Mouse (Mus musculus) intestine, embryonic 16.5 days (tissue): Measurements from ENCODE around the gene Add3. TPM values are rescaled to one million over a fixed set of nuclear protein-coding genes. Genes with fewer than 3 reads are reported as not detected.
A peak's percentile ranks its signal among the peaks of the same experiment; 100 is the strongest.

Experiments
- ATAC-seq: fragments of 200-750 bp; cut with Nextera tagmentation; 2 replicates; pipeline ENCODE4 v1.8.0; 2017; ENCODE audit warnings: moderate TSS enrichment, moderate library complexity
- H3K27ac ChIP-seq: fragments of 300-500 bp; sonication (generic); 2 replicates; pipeline ENCODE4 v1.5.1; 2014; ENCODE audit warnings: mild to moderate bottlenecking, low read length
- H3K27me3 ChIP-seq: fragments of 300-500 bp; sonication (generic); replicated peaks from 2 replicates; pipeline ENCODE4 v1.6.1; 2014; ENCODE audit warnings: low read length, control low read depth, mixed read lengths; ENCODE audit not compliant: control insufficient read depth, insufficient read depth
- H3K36me3 ChIP-seq: fragments of 300-500 bp; sonication (generic); 2 replicates; pipeline ENCODE4 v1.6.1; 2014; ENCODE audit warnings: low read length, control low read depth; ENCODE audit not compliant: control insufficient read depth, insufficient read depth
- H3K4me1 ChIP-seq: fragments of 300-500 bp; sonication (generic); 2 replicates; pipeline ENCODE4 v1.6.1; 2014; ENCODE audit warnings: low read length, control low read depth, mixed read lengths; ENCODE audit not compliant: control insufficient read depth, insufficient read depth
- H3K4me2 ChIP-seq: fragments of 300-500 bp; sonication (generic); 2 replicates; pipeline ENCODE4 v1.6.1; 2014; ENCODE audit warnings: low read depth, low read length, control low read depth
- H3K4me3 ChIP-seq: fragments of 300-500 bp; sonication (generic); 2 replicates; pipeline ENCODE4 v1.5.1; 2014; ENCODE audit warnings: mild to moderate bottlenecking, low read length
- H3K9ac ChIP-seq: fragments of 300-500 bp; sonication (generic); 2 replicates; pipeline ENCODE4 v1.6.1; 2014; ENCODE audit warnings: low read depth, low read length
- H3K9me3 ChIP-seq: fragments of 300-500 bp; sonication (generic); 2 replicates; pipeline ENCODE4 v1.6.1; 2016; ENCODE audit warnings: low read length, control low read depth; ENCODE audit not compliant: control insufficient read depth
- WGBS: fragments of 180-500 bp; shearing (Covaris S2); extraction: QIAGEN DNeasy Blood & Tissue Kit; methylation state at CpG from one replicate; pipeline ENCODE4 v1.1.7; 2014; 5-methylcytosine and 5-hydroxymethylcytosine counted together
- polyA plus RNA-seq: library from polyadenylated mRNA; unstranded; fragments of >200 nt; fragmentation: Nextera tagmentation; extraction: Ambion mirVana; gene quantifications from 2 replicates; pipeline ENCODE4 v1.2.1, GENCODE M21; 2015

The Add3 gene
- polyA plus RNA-seq, 1 experiment from 2014 or later = 120 TPM

DNA sequence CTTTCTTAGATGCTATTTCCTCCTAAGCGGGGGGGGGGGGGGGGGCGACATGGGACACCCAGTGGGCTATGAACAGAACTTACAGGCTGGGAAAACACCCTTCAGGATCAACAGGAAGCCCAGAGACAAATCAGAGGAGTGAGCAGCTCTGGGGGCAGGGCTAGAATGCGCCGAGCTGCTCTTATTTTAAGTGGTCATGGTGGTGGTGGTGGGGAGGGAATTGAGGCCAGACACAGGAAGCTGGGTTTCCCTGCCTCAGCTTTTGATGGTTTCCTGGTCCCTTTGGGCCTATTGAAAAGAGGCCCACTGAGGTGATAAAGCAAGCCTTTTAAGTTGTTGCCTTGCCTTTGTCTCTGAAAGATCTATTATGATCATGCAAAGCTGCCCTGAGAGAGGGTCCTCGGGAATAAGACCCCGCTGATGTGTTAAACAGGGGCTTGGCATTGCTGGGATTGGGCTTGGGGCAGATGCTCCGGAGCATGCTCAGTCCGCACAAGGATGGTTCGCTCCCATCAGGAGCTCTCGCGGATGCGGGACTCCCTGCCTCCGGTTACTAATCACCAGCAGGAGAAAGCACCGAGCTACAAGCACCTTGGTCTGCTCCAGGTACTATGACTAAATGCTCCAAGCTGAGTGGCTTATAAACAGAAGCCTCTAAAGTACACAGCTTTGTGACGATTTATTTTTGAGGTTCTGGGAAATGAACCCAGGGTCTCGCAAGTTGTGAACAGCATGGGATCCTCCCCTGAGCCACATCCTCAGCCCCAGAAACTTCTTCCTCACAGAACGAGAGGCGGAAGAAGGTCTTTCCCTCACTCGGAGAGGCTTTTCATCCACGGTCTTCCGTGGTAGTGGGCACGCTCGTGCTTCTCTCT, 123.9 kb downstream of the Add3 start:
- no peaks in the 10 kb centered on the region for H3K9me3 ChIP-seq
- peaks cover 10% of the 10 kb centered on the region for H3K4me1 ChIP-seq
- no peak overlapping the region for H3K4me2 ChIP-seq
- ATAC-seq = no peak
- H3K9ac ChIP-seq = no peak overlapping the region
- no peaks in the 10 kb centered on the region for H3K36me3 ChIP-seq
- H3K4me3 ChIP-seq = no peak overlapping the region
- no peak overlapping the region for H3K27ac ChIP-seq
- H3K27me3 ChIP-seq = no peaks in the 10 kb centered on the region
- WGBS = 33% methylated on average over 22 of the region's 23 CpGs

DNA sequence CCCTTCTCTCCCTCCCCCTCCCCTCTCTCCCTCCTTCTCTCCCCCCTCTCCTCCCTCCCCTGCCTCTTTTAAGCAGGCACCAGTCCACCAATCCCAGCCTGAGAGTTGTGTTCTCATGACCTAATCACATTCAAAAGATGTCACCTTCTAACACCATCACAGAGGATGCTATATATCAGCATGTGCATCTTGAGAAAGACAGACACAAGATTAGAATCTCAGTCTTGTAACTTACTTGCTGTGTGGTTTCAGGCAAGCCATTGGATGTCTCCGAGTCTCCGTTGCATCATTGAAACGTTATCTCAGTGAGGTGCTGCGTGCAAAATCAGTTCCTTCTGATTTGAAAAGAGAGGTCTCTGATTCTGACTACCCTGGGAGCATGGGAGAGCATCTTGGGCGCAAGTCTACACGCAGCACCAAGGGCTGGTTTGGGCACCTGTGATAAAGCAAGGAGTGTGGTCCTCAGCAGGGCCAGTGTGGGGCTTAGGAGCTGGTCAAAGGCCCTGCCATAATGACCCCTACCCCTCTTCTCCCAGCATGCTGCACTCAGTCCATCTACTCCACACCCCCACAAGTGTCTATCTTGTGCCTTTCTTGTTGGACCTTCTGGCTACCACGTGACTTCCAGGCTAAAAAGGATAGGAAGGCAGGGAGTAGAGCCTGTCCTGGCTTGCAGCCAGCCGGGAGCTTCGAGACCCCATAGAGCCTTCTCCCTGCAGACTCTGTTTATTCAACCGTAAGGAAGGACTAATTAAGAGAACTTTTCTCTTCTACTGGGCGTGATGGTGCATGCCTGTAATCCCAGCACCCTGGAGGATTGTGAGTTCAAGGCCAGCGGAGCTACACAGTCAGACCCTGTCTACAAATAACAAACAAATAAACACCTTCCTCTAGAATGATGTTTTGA, 124.8 kb downstream of the Add3 start:
- 53% methylated on average over 12 of the region's 12 CpGs for WGBS
- Histone ChIP-seq H3K4me3 (no peak overlapping the region), H3K27ac (no peak overlapping the region), H3K4me1 (0 out of 2 replicates have a peak, but pooled peaks cover 3% of the 10 kb centered on the region), H3K36me3 (no peaks in the 10 kb centered on the region), H3K9ac (no peak overlapping the region), H3K27me3 (no peaks in the 10 kb centered on the region), H3K9me3 (no peaks in the 10 kb centered on the region), H3K4me2 (no peak overlapping the region)
- ATAC-seq = no peak

DNA sequence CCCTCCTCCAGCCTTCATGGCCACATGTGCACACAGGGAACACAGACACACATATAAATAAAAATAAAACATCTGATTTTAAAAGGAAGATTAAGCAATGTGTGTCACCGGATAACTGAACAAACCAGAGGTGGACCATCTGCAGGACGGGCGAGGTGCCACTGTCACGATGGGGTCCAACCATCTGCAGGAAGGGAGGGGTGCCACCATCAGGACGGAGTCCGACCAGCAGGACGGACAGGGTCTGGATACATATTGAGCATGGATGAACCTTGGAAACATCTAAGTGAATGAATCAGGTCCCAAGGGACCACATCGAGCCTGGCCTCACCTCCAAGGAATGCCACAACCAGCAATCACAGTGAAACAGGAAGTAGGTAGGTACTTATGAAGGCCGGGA, 127.1 kb downstream of the Add3 start:
- Histone ChIP-seq H3K27me3 (no peaks in the 10 kb centered on the region), H3K9ac (no peak overlapping the region), H3K9me3 (no peaks in the 10 kb centered on the region), H3K4me1 (0 out of 2 replicates have a peak, but pooled peaks cover 3% of the 10 kb centered on the region), H3K4me2 (no peak overlapping the region), H3K27ac (no peak overlapping the region), H3K36me3 (no peaks in the 10 kb centered on the region), H3K4me3 (no peak overlapping the region)
- WGBS = 85% methylated on average over 9 of the region's 9 CpGs
- no peak for ATAC-seq

DNA sequence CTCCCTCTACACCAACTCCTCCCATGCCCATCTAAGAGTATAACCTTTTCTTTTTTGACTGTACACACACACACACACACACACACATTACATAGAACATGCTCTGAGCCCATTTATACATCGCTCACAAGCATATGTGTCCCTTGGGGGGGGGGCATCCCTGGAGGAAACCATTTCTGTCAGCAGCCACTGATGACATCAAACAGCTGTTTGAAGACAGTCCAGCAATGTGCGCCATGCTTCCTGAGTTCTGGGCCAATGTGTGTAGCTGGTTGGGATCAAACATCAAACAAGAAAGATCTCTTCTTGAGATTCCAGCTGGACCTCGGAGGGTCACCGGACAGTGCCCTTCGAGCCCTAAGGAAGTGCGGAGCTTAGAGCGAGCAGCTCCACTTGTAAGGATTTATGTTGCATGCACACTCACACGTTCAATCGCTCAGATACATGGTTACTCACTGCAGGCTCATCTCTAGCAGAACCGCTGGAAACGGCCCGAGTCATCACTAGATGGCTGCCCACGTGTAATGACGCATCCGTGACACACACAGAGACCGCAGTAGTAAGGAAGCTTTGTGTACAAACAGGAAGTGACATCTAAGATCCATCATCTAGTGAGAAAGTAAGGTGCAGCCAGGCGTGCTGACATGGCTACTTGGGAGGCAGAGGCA, 132.9 kb downstream of the Add3 start:
- ATAC-seq = no peak

DNA sequence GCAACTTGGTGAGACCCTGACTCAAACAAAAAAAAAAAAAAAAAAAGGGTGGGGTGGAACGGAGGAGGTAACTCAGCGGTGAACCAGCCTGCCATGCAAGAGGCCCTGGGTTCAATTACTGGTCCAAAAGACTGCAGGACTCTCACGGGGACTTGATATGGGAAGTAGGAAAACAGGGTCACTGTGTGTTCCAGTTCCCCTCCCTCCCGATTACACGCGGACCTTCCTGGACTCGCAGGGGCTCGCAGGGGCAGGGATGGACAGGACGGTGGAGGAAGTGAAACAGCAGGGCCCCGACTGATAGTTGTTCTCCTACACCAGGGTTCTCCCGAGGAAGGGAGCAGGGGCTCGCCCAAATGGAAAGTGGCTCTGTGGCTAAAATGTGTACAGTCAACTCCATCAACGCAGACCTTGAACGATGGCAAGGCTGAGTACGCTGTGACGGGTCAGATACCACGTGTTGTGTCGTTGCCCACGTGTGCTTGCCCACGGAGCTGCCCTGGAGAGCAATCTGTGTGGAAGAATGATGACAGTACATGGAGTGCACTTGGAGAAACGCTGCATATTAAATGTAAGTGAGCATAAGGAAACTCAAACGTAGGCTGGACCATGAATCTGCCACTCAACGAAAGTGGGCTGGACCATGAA, 133.7 kb downstream of the Add3 start:
- ATAC-seq = no peak
- 85% methylated on average over 23 of the region's 23 CpGs for WGBS

More for the DNA sequence above, 132.9 kb downstream of the Add3 start:
- Histone ChIP-seq H3K9ac (no peak overlapping the region), H3K27me3 (no peaks in the 10 kb centered on the region), H3K4me2 (no peak overlapping the region), H3K4me1 (peaks cover 9% of the 10 kb centered on the region), H3K27ac (no peak overlapping the region), H3K9me3 (no peaks in the 10 kb centered on the region), H3K36me3 (no peaks in the 10 kb centered on the region), H3K4me3 (no peak overlapping the region)
- WGBS = 80% methylated on average over 17 of the region's 17 CpGs

DNA sequence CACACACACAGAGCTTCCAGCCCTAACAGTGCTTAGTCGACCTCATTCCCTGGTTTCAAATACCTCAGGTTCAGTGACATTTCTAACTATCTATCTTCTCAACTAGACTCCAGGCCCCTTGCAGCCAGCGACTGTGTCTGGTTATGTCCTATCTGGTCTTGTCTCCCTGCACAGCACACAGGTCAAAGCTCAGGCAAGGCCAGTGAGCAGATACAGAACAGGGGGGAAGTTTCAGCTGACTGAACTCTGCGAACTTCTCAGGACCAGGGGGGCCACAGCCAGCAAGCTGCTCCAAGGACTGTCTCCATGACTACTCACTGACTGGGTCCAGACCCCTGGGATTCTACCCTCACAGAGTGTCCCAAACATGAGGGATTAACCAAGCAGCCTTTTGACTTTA, 135.0 kb downstream of the Add3 start:
- ATAC-seq = peak; percentile 70
- no peak overlapping the region for H3K4me3 ChIP-seq
- no peaks in the 10 kb centered on the region for H3K36me3 ChIP-seq
- peak overlapping the region; percentile 70 for H3K27ac ChIP-seq
- WGBS = 25% methylated on average over 3 of the region's 3 CpGs
- no peak overlapping the region for H3K4me2 ChIP-seq
- peaks cover 12% of the 10 kb centered on the region for H3K4me1 ChIP-seq
- H3K27me3 ChIP-seq = no peaks in the 10 kb centered on the region
- no peaks in the 10 kb centered on the region for H3K9me3 ChIP-seq
- H3K9ac ChIP-seq = no peak overlapping the region

More for the DNA sequence above, 133.7 kb downstream of the Add3 start:
- no peaks in the 10 kb centered on the region for H3K9me3 ChIP-seq
- H3K9ac ChIP-seq = no peak overlapping the region
- H3K27me3 ChIP-seq = no peaks in the 10 kb centered on the region
- H3K4me3 ChIP-seq = no peak overlapping the region
- no peaks in the 10 kb centered on the region for H3K36me3 ChIP-seq
- H3K4me1 ChIP-seq = peaks cover 9% of the 10 kb centered on the region
- no peak overlapping the region for H3K4me2 ChIP-seq
- H3K27ac ChIP-seq = no peak overlapping the region

DNA sequence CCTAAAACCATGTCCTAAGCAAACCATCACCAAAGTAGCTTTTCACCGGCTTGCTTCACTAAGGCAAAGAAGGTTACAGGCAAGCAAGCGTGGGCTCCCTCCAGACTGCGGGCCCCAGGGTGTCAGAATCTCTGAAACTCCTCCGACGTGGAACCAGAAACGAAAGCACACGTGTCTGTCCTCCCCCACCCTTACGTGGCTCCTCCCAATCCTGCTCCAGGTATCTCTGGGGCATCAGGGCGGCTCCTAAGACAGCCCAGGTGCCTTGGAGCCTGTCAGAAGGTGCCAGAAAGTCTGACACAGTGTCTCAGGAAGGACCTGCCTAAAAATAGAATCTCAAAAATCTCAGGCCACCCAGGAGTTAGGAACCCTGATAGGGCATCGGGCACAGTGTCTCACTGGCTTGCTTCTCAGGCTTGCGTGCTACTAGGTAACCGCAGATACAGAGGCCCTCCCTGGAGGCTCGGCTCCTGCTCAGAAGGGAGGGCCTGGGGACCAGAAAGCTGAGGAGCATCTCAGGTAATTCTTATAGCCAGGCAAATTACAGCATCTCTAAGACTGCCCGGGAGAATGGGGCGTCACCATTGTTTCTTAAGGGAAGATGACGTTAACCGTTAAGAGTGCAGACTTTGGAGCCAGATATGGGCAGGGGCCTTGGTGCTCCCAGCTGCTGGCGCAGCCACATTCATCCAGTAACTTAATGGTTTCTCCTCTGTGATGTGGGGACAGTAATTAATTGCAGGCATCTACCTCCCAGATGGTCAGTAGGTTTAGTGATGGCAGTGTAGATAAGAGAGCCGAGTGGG, 136.9 kb downstream of the Add3 start:
- Histone ChIP-seq H3K4me1 (peaks cover 12% of the 10 kb centered on the region), H3K4me2 (no peak overlapping the region), H3K36me3 (no peaks in the 10 kb centered on the region), H3K4me3 (no peak overlapping the region), H3K9me3 (no peaks in the 10 kb centered on the region), H3K27ac (no peak overlapping the region), H3K27me3 (no peaks in the 10 kb centered on the region), H3K9ac (no peak overlapping the region)
- 49% methylated on average over 19 of the region's 19 CpGs for WGBS
- ATAC-seq = peak; percentile 51
